8 mouse cellular contexts compared by ENCODE assay signal in the genomic region with DNA sequence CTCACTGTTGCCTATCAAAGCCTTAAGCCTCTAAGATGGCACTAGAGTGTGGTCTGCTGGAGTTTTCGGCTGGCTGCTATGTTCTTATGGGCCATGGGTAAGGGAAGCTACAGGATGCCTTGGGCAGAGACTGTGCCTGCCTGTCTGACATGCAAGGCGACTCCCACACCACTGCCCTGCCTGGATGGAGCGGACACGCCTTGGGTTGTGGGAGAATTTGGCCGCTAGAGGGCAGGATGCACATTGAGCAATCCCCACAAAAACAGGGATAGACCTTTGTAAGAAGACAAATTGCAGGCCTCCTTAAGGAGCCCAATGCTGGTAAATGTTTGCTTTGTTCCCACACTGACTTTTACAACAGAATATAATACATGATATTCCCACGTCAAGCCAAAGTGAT.
DNase-seq lines count a peak whose midpoint lies in the region; ATAC-seq and TF ChIP-seq lines count a peak whose summit lies in the region.

No protein-coding gene starts in this region.

- peak; percentile 94 for TF ChIP-seq CTCF in ES-Bruce4 (IDR thresholded peaks at IDR 0.05; ENCODE audit: low read depth, low read length)
- TF ChIP-seq CTCF in bone marrow macrophage, adult 2 months (IDR thresholded peaks at IDR 0.05; ENCODE audit: low read depth, low read length): peak; percentile 70
- peak; percentile 89 for TF ChIP-seq CTCF in liver, embryonic 14.5 days (IDR thresholded peaks at IDR 0.05; ENCODE audit: low read depth)

- TF ChIP-seq EP300 in ES-Bruce4 (IDR thresholded peaks at IDR 0.05; ENCODE audit: insufficient read depth, low read depth, low read length): no peak; the same call in 1 of the 2 replicates
- no peak for TF ChIP-seq EP300 in liver, embryonic 14.5 days (IDR thresholded peaks at IDR 0.05; ENCODE audit: low read depth)

- H3K9me3 ChIP-seq in ES-Bruce4 (replicated peaks; ENCODE audit: control insufficient read depth, insufficient read depth, low read length, poor library complexity, severe bottlenecking): no peaks in the 10 kb centered on the region
- H3K9me3 ChIP-seq in heart, embryonic 12.5 days (replicated peaks): no peaks in the 10 kb centered on the region
- no peaks in the 10 kb centered on the region for H3K9me3 ChIP-seq in liver, embryonic 14.5 days (ENCODE audit: control insufficient read depth, low read length)

- ATAC-seq in heart, embryonic 12.5 days (ENCODE audit: insufficient number of reproducible peaks, low FRiP score): 0 out of 2 replicates have a peak, but pooled peaks have one; percentile 24
- no peak for ATAC-seq in liver, embryonic 14.5 days (ENCODE audit: insufficient read depth)

- DNase-seq in fat pad, adult 2 months (ENCODE audit: extremely low read depth, low read depth, low spot score): peak; percentile 46
- peak; percentile 88 for DNase-seq in kidney, postnatal 10 days
- peak; percentile 5 to 6 (median 6) for DNase-seq in liver, embryonic 14.5 days (ENCODE audit: low read depth in 3 of 3, low spot score in 3 of 3)
- peak; percentile 22 for DNase-seq in retina, adult 2 months (ENCODE audit: low read depth, low spot score)
- peak; percentile 68 for DNase-seq in thymus, postnatal 25 days

- H3K4me2 ChIP-seq in heart, embryonic 12.5 days: no peak overlapping the region
- no peak overlapping the region for H3K4me2 ChIP-seq in liver, embryonic 14.5 days (ENCODE audit: low read depth)

- TF ChIP-seq POLR2A in ES-Bruce4 (IDR thresholded peaks at IDR 0.05; ENCODE audit: insufficient read depth, low read length): no peak
- TF ChIP-seq POLR2A in bone marrow macrophage, adult 2 months (IDR thresholded peaks at IDR 0.05; ENCODE audit: borderline replicate concordance, low read depth, low read length): no peak

- no peaks in the 10 kb centered on the region for H3K27me3 ChIP-seq in ES-Bruce4 (ENCODE audit: control insufficient read depth, insufficient read depth, low read length, poor library complexity, severe bottlenecking)
- no peaks in the 10 kb centered on the region for H3K27me3 ChIP-seq in heart, embryonic 12.5 days (replicated peaks)
- no peaks in the 10 kb centered on the region for H3K27me3 ChIP-seq in liver, embryonic 14.5 days (ENCODE audit: control insufficient read depth, insufficient read depth, low read length)

- no peak overlapping the region for H3K4me3 ChIP-seq in ES-Bruce4 (ENCODE audit: low read depth, low read length)
- no peak overlapping the region for H3K4me3 ChIP-seq in bone marrow macrophage, adult 2 months (ENCODE audit: insufficient read depth, low read length)
- no peak overlapping the region for H3K4me3 ChIP-seq in heart, embryonic 12.5 days
- no peak overlapping the region for H3K4me3 ChIP-seq in liver, embryonic 14.5 days (ENCODE audit: insufficient read depth in 1 of 2, low read depth in 2 of 2, low read length in 2 of 2)

- H3K4me1 ChIP-seq in ES-Bruce4 (ENCODE audit: control insufficient read depth, insufficient read depth, low read length): peaks cover 9% of the 10 kb centered on the region
- no peaks in the 10 kb centered on the region for H3K4me1 ChIP-seq in bone marrow macrophage, adult 2 months (ENCODE audit: control insufficient read depth, insufficient read depth, low read length)
- no peaks in the 10 kb centered on the region for H3K4me1 ChIP-seq in heart, embryonic 12.5 days (replicated peaks)
- no peaks in the 10 kb centered on the region for H3K4me1 ChIP-seq in liver, embryonic 14.5 days (replicated peaks; ENCODE audit: control insufficient read depth in 2 of 2, insufficient read depth in 2 of 2, low read length in 1 of 2)

- WGBS in heart, embryonic 12.5 days: 10% methylated on average over 6 of the region's 6 CpGs
- 14% methylated on average over 6 of the region's 6 CpGs for WGBS in liver, embryonic 14.5 days (ENCODE audit: insufficient replicate concordance)

- H3K27ac ChIP-seq in ES-Bruce4 (ENCODE audit: insufficient read depth, low read length): no peak overlapping the region
- H3K27ac ChIP-seq in bone marrow macrophage, adult 2 months (ENCODE audit: insufficient read depth, low read depth, low read length): no peak overlapping the region
- no peak overlapping the region for H3K27ac ChIP-seq in heart, embryonic 12.5 days (ENCODE audit: poor library complexity, severe bottlenecking)
- no peak overlapping the region for H3K27ac ChIP-seq in liver, embryonic 14.5 days

- no peak overlapping the region for H3K9ac ChIP-seq in ES-Bruce4 (ENCODE audit: low read depth, poor library complexity, severe bottlenecking)
- no peak overlapping the region for H3K9ac ChIP-seq in heart, embryonic 12.5 days
- H3K9ac ChIP-seq in liver, embryonic 14.5 days (replicated peaks): no peak overlapping the region

- no peaks in the 10 kb centered on the region for H3K36me3 ChIP-seq in ES-Bruce4 (ENCODE audit: control insufficient read depth, insufficient read depth, low read length, poor library complexity, severe bottlenecking)
- H3K36me3 ChIP-seq in heart, embryonic 12.5 days: no peaks in the 10 kb centered on the region
- no peaks in the 10 kb centered on the region for H3K36me3 ChIP-seq in liver, embryonic 14.5 days (replicated peaks; ENCODE audit: control insufficient read depth, insufficient read depth, low read depth)

Comparison
In these comparisons a context has a peak if more than half of its experiments do, and no peak if none do; other contexts are left out.
1. DNase-seq: peak in every context shown above with its lines; median percentile 88 in kidney, postnatal 10 days; 68 in thymus, postnatal 25 days; 46 in fat pad, adult 2 months; 22 in retina, adult 2 months; 6 in liver, embryonic 14.5 days.